Mouse (Mus musculus): Measurements from ENCODE around the gene Stx3. TPM values are rescaled to one million over a fixed set of nuclear protein-coding genes. Genes with fewer than 3 reads are reported as not detected.

The Stx3 gene
- total RNA-seq, 2 experiments from 2014 or later: 28.2 to 36.3 TPM

Other genes starting within 250 kb of the Stx3 start
- 1 to 10 TPM; 1.2 to 1.4 TPM for gene Ms4a6d, start 214.6 kb downstream of the Stx3 start, total RNA-seq (2021)
- not detected for gene Ms4a2, start 195.7 kb downstream of the Stx3 start, total RNA-seq (2021)
- not detected for gene Ms4a3, start 178.6 kb downstream of the Stx3 start, total RNA-seq (2021)
- gene Oosp2, start 158.8 kb downstream of the Stx3 start, total RNA-seq (2021): not detected
- not detected for gene Oosp1, start 128.3 kb downstream of the Stx3 start, total RNA-seq (2021)
- not detected for gene Oosp3, start 122.3 kb downstream of the Stx3 start, total RNA-seq (2021)
- not detected for gene Gif, start 71.8 kb downstream of the Stx3 start, total RNA-seq (2021)
- gene Mrpl16, start 49.0 kb downstream of the Stx3 start, total RNA-seq (2021): 10 to 100 TPM; 33.4 to 34.5 TPM
- not detected for gene Olfr1417, start 19.8 kb upstream of the Stx3 start, total RNA-seq (2021)
- gene Olfr1418, start 41.7 kb upstream of the Stx3 start, total RNA-seq (2021): not detected
- gene Olfr1419, start 55.7 kb upstream of the Stx3 start, total RNA-seq (2021): not detected
- not detected for gene Olfr1420, start 67.2 kb upstream of the Stx3 start, total RNA-seq (2021)
- 10 to 100 TPM; 19.8 to 24.8 TPM for gene Patl1, start 93.0 kb upstream of the Stx3 start, total RNA-seq (2021)
- 10 to 100 TPM; 51.1 to 52.3 TPM for gene Osbp, start 146.5 kb upstream of the Stx3 start, total RNA-seq (2021)
- not detected for gene Olfr1423, start 221.9 kb upstream of the Stx3 start, total RNA-seq (2021)
- not detected for gene Olfr1424, start 243.3 kb upstream of the Stx3 start, total RNA-seq (2021)

Measured in layer of hippocampus, postnatal 36 days (tissue).